Mouse (Mus musculus) T-helper 17 cell (primary cell): ENCODE results near the gene Cdk5.

ENCODE experiments used
- in situ Hi-C, 2 experiments: fragments of 300-600 bp; cut with MboI, MseI; formaldehyde crosslinking; loops; 1 replicate in 1 of 2; 2 replicates in 1 of 2; pipeline ENCODE4 v1.15.1; 2025; ENCODE audit warnings: high pct_unique_total_duplicates in 2 of 2

Cdk5 gene

DNA sequence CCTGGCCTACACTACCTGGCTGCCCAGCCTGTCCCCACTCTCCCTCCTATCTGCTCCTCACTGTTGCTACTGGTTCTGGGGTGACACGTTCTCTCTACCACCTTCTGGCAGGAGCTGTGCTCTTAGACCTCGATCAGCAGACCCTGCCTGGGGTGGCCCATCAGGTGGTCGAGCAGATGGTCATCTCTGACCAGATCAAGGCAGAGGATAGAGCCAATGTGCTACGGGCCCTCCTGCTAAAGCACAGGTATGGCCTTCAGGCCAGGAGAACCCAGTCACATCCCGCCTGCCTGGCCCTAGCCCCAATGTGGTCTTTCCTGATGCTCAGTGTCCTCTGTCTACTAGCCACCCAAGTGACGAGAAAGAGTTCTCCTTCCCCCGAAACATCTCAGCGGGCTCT lies 10.7 kb upstream of the Cdk5 start:
- in situ Hi-C loops = no loop called here

DNA sequence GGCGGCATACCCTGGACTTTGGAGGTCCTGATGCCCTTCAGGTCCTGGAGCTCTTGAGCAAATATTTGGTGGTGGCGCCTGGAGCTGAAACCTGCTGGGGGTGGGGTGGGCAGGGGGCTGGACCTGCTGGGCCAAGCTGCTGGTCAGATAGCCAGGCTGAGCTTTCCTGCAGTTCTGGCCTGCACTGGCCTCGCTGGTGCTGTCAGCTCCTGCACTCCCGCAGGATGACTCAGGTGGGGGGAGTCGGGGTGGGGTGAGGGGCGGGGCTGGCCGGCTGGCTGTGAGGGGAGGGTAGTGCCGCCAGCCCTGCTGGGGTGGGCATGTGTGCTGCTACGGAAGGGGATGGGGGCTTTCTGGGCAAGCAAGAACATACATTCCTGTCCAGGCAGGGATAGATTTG lies 5.3 kb upstream of the Cdk5 start:
- in situ Hi-C loops = no loop called here

DNA sequence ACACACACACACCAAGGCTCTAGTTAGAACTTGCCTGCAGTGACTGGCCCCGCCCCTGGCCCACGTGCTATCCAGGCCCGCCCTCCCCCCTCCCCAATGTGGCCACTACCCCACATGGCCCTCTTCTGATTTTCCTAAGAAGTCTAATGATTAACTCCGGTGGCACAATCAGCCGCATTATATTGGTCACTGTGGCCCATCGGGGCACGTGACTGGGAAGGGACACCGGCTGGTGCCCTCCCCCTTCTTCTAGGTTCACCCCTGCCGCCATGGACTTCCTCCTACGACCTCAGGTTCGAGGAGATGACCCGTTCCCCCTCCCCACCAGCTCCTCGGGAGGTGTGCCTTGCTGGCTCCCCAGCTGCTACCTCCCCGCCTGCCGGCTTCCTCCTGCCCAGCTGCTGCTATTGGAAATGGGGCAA lies 4.7 kb upstream of the Cdk5 start:
- in situ Hi-C loops = no loop called here

DNA sequence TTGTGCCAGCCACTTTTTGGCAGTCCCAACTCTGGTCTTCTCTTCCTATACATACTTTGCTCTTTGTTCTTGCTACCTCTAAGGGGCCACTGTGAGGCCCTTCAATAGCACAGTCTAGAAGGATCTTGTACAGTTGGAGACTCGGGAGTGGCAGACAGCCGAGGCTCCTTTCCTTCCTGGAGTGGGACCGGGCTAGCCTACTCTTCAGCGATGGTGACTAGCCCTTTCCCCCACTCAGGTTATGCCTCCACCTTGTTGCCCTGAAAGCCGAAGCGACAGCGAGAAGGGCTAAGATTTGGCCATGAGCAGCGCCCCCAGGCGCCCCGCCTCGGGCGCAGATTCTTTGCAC lies 3.9 kb upstream of the Cdk5 start:
- in situ Hi-C loops = no loop called here

GRCm38 (mm10) chr5:24426556-24427284 lies 3.4 kb upstream of the Cdk5 start:
- in situ Hi-C loops = no loop called here

- in situ Hi-C loops = no loop called here
Measured at GRCm38 (mm10) chr5:24426037-24426432, 2.7 kb upstream of the Cdk5 start.

GRCm38 (mm10) chr5:24425421-24426036 lies 2.2 kb upstream of the Cdk5 start:
- in situ Hi-C loops = no loop called here

- in situ Hi-C loops = loop anchor here in 1 of 2 experiments (5.0 kb wide), 1 partner anchor 38 kb away; no protein-coding TSS in a partner anchor
Measured at GRCm38 (mm10) chr5:24424861-24425411, 1.6 kb upstream of the Cdk5 start.

DNA sequence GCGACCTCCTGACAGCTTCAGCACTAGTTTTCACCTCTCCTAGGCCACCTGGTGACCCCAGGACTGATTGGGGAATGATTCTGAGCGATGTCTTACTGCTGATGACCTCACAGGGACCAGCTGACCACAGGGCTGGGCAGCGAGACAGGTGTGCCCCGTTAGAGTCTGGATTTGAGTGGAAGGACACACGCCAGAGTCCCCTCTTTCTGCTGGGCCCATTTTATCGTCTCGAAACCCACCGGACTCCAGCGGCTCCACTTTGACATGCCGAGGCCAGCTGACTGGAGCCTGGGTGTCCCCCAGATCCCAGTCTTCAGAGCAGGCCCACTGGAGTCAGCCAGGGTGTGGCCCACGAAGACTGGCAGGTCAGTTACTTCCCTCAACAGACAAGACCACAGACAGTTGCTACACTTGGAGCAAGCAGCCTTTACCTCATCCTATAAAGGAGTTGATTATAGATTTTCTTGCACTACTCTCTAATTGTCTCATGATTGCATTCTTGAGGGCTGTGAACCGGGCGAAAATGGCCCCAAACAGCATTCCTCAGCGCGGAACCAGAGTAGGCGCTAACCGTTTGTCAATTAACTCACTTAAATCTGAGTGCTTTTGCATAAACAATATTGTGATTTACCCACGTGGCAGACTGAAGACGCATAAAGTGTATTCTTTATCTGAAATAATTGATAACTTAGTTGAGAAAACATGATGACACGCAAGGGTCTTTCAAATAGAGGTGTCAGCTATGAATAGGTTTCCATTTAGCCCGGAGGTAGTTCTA lies 863 bp upstream of the Cdk5 start:
- in situ Hi-C loops = loop anchor here in 1 of 2 experiments (5.0 kb wide), 1 partner anchor 37 kb away; no protein-coding TSS in a partner anchor

DNA sequence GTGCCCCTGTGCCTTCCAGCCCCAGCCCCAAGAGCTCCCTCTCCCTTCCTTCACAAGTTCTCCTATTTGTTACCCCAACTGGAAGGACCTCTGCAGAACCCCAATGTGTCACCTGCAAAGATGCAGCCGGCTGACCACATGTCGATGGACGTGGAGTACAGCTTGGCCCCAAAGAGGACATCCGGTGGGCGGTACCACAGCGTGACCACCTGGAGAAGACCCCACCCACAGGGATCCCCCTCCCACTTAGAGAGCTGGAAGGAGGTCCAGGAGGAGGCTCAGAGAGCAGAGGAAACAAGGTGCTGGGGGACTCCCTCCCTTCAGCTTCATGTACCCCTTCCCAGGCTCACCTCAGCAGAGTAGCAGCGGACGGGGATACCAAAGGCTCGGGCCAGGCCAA lies 2.9 kb downstream of the Cdk5 start:
- in situ Hi-C loops = loop anchor here in 1 of 2 experiments (5.0 kb wide), 1 partner anchor 33 kb away; no protein-coding TSS in a partner anchor

DNA sequence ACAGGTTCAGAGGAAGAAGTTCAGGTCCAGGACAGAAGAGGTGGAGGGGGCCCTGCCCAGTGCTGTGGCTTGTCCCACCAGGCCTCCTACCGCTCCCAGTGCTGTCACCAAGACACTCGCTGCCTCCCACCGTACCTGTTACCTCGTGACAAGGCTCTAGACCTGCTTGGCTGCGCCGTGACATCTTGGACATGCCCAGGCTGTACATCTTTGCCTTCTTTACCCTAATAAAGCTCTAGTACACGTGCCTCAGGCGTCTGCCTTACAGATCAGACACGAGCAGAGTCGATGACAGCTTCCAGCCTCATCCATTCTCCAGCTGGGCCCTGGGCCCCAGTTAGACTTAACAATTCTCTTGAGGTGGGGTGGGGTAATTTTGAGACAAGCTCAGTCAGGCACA lies 5.7 kb downstream of the Cdk5 start:
- in situ Hi-C loops = no loop called here

DNA sequence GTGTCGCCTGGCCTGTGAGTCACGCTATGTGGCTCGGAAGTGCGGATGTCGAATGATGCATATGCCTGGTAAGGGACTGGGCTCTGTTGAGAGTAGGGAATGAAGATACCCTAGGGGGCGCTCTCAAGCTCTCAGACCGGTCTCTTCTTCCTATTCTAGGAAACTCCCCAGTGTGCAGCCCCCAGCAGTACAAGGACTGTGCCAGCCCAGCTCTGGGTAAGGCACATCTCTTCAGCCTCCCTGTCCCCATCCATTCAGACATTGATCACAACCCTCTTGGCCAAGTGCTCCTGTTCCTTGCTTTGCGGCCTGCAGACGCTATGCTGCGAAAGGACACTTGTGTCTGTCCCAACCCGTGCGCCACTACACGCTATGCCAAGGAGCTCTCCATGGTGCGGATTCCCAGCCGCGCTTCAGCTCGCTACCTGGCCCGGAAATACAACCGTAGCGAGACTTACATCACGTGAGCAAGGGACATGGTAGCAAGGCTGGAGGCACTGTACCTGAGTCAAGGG lies 7.1 kb downstream of the Cdk5 start:
- in situ Hi-C loops = no loop called here

GRCm38 (mm10) chr5:24413938-24414337 lies 9.4 kb downstream of the Cdk5 start:
- in situ Hi-C loops = no loop called here

DNA sequence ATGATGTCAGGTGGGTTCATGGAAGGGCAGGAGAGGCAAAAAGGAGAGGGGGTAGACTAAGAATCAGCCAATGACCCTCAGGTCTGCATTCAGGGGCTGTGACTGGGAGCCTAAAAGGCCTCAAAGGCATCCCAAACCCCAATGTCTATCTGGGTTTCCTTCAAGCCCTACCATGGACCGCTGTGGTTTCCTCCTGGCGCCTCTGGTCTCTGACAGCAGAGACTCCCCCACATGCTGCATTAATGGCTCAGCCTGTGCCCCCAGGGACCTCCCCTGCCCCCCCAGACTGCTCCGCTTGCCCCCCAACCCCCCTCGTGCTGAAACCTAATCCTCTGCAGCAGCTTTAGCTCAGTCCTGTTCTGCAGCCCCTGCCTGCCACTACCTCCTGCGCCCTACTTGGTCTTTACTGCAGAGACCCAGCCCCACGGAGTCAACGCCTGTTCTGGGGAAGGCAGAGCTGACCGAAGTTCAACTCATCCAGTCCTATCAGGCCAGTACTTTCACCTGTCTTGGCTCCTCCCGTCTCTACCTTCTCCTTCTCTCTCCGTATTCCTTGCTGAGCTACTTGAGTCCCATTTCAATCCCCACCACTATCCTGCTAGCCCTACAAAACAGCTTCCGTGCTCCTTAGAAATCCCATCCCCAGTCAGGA lies 10.2 kb downstream of the Cdk5 start, which contains the start of gene Asic3:
Gene Asic3 (plus strand): TSS at position 351 of the 652 bp plus-strand sequence.
- in situ Hi-C loops = no loop called here

DNA sequence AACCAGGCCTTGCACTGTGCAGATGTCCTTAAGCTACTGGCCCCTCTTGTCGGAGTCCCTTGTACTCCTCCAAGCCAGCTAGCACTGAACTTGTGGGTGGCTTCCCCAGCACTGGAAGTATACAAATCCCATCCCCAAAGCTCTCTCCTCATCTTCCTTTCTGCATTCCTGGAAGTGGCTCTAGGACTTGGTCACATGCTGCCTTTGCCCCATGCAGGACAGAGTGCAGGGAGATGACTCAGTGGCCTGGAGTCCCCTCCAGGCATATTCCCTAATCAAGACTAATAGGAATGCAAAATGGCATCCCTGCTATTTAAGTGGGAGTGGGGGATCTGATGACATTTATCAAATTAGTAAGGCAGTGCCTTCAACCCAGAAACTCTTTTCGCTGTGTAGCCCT lies 11.3 kb downstream of the Cdk5 start:
- in situ Hi-C loops = no loop called here

DNA sequence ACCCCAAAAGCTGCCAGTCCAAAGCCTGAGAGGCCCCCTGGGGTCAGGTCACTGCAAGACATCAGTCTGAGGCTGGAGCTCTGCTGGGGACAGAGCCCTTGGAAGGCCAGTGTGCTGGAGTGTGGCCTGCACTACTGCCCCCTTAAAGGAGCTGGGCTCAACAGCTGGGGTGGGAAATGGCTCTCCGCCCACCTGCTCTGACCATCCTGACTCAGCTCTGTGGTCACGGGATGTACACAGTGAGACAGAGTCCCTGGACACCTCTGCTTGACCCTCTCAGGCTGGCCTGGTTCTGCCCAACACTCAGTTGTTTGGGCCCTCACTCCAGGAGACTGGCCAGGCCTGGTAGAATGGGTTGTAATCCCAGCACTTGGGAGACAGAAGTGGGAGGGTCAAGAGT lies 13.9 kb downstream of the Cdk5 start:
- in situ Hi-C loops = no loop called here

DNA sequence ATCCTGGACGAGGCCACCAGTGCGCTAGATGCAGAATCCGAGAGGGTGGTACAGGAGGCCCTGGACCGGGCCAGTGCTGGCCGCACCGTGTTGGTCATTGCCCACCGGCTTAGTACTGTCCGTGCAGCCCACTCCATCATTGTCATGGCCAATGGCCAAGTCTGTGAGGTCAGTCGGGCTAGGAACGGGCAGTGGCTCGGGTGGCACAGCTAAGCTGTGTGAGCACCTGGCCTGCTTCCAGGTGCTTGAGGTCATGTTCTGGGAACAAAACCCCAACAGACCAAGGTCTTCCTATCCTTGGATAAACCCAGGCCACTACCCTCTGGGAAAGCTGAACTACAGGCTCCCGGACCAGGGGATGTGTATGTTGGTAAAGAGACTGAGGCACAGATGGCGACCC lies 14.7 kb downstream of the Cdk5 start:
- in situ Hi-C loops = no loop called here

DNA sequence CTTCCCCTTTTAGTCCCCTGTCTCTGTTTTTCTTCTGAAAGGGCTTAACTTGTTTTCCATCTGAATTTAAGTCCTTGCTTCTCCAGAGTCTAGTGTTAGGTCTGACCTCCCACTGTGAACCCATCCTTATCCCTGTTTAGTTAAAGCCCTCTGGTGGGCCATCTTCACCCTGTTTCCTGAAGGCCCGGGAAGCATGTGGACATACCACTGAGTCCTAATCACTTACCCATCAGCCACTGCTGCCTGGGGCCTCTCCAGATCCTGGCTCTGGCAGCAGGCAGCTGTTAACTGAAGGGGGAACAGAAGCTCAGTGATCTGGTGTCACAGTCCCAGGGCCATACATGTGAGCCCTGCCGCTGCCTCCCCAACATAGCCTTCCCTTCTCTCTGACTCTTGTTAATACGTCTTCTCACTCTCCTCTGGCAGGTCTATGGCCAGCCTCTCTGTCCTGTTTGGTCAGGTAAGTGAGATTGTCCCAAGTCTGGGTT lies 17.9 kb downstream of the Cdk5 start:
- in situ Hi-C loops = no loop called here

DNA sequence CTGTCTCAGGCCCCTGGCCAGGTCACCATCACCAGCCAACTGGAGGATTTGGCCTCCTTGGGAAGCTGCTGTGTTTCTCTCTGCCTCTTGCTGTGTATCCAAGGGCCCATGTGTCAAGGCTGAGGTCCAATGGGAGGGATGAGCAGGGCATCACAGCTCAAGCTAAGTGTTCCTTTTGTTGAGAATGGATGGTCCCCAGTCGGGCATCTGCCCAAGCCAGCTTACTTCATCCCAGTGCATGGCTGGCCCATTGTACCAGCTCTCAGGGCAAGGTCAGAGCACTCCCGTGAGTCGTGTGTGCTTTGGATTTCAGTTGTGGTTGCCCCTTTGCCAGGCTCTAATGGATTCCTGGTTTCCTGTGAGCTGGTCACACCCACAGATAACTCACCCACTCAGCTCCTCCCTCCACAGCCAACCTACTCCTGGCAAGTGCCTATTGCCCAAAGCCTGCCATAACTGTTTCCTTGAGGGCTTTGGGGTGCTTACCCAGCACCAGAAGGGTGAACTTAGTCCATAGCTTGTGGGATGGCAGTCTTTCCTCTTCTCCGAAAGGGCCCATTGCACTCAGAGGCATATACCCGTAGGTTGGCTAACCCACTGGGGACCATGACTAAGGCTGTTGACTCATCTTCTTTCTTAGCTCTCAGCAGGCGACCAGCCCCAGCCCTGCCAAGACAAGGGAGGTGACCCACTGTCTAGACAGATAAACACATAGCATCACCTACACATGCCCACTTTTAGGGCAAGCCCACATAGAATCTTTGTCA lies 18.6 kb downstream of the Cdk5 start:
- in situ Hi-C loops = no loop called here

DNA sequence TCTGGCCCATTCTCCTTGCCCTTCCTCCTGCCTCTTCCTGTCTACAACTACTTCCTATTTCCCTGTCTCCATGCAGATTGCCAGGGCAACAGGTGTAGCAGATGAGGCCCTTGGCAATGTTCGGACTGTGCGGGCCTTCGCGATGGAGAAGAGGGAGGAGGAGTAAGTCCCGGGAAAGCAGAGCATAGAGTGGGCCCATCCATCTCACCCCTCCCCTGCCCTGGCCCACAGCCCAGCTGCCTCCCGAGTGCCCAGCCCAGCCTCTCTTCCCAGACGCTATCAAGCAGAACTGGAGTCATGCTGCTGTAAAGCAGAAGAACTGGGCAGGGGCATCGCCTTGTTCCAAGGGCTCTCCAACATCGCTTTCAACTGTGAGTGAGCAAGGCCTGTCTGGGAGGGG lies 21.4 kb downstream of the Cdk5 start:
- in situ Hi-C loops = no loop called here
